Mouse (Mus musculus) intestine, embryonic 15.5 days (tissue): ENCODE results near the gene Pgrmc2. TPM values are rescaled to one million over a fixed set of nuclear protein-coding genes. Genes with fewer than 3 reads are reported as not detected.

ENCODE experiments used
- ATAC-seq: fragments of 200-750 bp; cut with Nextera tagmentation; 2 replicates; pipeline ENCODE4 v1.8.0; 2017; ENCODE audit warnings: moderate TSS enrichment, moderate library complexity
- H3K27ac ChIP-seq: fragments of 300-500 bp; sonication (generic); 2 replicates; pipeline ENCODE4 v1.5.1; 2015; ENCODE audit warnings: mild to moderate bottlenecking, inconsistent platforms
- H3K27me3 ChIP-seq: fragments of 300-500 bp; sonication (generic); replicated peaks from 2 replicates; pipeline ENCODE4 v1.6.1; 2015; ENCODE audit warnings: inconsistent platforms
- H3K36me3 ChIP-seq: fragments of 300-500 bp; sonication (generic); 2 replicates; pipeline ENCODE4 v1.6.1; 2015; ENCODE audit warnings: inconsistent platforms
- H3K4me1 ChIP-seq: fragments of 300-500 bp; sonication (generic); replicated peaks from 2 replicates; pipeline ENCODE4 v1.6.1; 2015; ENCODE audit warnings: inconsistent platforms
- H3K4me2 ChIP-seq: fragments of 300-500 bp; sonication (generic); replicated peaks from 2 replicates; pipeline ENCODE4 v1.6.1; 2015; ENCODE audit warnings: mild to moderate bottlenecking, inconsistent platforms
- H3K4me3 ChIP-seq: fragments of 300-500 bp; sonication (generic); replicated peaks from 2 replicates; pipeline ENCODE4 v1.5.1; 2015; ENCODE audit warnings: inconsistent platforms
- H3K9ac ChIP-seq: fragments of 300-500 bp; sonication (generic); 2 replicates; pipeline ENCODE4 v1.6.1; 2015; ENCODE audit warnings: inconsistent platforms
- H3K9me3 ChIP-seq: fragments of 300-500 bp; sonication (generic); 2 replicates; pipeline ENCODE4 v1.6.1; 2016; ENCODE audit warnings: inconsistent platforms
- WGBS: fragments of 180-500 bp; shearing (Covaris S2); methylation state at CpG from one replicate; pipeline ENCODE4 v1.1.7; 2015; 5-methylcytosine and 5-hydroxymethylcytosine counted together
- polyA plus RNA-seq: library from polyadenylated mRNA; unstranded; fragments of >200 nt; fragmentation: Nextera tagmentation; extraction: Ambion mirVana; gene quantifications from 2 replicates; pipeline ENCODE4 v1.2.1, GENCODE M21; 2015

The Pgrmc2 gene
- polyA plus RNA-seq: 56.2 and 60.8 TPM in 2 replicates

- WGBS: under 1% methylated on average over 88 of the region's 95 CpGs
These were observed at the start of gene Pgrmc2 for GRCm38 (mm10) chr3:41082885-41083789. Gene Pgrmc2, minus strand, starts transcription at chr3:41083046.

GRCm38 (mm10) chr3:41124000-41124294, 41.1 kb upstream of the Pgrmc2 start:
- Histone ChIP-seq H3K4me2 (no peak overlapping the region), H3K27ac (no peak overlapping the region), H3K4me1 (0 out of 2 replicates have a peak, but pooled peaks cover 5% of the 10 kb centered on the region), H3K4me3 (no peak overlapping the region), H3K27me3 (no peaks in the 10 kb centered on the region), H3K36me3 (no peaks in the 10 kb centered on the region), H3K9ac (no peak overlapping the region), H3K9me3 (no peaks in the 10 kb centered on the region)
- no peak for ATAC-seq
- WGBS: 27% methylated on average over 12 of the region's 12 CpGs

More at GRCm38 (mm10) chr3:41082885-41083789, at the start of gene Pgrmc2:
- Histone ChIP-seq H3K27ac (peak within 1 kb of the TSS; percentile 91), H3K4me3 (peak within 1 kb of the TSS; percentile 97), H3K27me3 (no peaks in the 10 kb centered on the region), H3K4me1 (no peaks in the 10 kb centered on the region), H3K36me3 (no peaks in the 10 kb centered on the region), H3K4me2 (peak within 1 kb of the TSS; percentile 84), H3K9me3 (no peaks in the 10 kb centered on the region), H3K9ac (peak within 1 kb of the TSS; percentile 85)
- peak; percentile 97 for ATAC-seq

DNA sequence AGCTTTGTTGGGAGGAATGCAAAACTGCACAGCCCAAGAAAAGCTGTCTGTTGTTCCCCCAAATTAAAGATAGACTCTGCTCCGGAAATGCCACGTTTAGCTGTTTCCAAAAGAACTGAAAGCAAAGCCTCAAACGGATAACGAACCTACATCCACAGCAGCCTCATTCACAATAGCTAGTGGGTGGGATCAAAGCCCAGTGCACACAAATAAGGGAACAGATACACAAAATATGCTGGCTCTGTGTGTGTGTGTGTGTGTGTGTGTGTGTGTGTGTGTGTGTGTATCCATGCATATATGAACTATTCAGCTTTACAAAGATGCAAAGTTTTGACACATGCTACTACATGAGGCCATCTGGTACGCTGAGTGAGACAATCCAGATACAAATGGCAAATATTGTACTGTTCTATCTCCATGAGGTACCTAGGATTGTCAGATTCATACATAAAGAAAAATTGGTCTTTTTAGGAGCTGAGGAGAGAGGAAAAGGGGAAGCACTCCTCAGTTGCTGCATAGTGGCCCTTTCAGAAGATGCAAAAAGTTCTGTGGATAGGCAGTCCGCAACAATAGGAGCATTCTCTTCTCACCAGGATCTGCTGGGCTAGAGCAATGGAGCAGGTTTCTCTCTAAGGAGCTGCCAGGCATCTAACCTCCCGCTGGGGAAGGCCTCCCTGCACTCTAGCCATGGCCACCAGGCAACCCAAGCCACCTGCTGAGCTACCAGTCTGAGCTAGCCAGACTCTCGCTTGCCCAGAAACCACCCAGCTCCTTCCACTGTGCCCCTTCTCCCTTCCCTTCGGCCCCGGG, 40.5 kb upstream of the Pgrmc2 start:
- Histone ChIP-seq H3K27me3 (no peaks in the 10 kb centered on the region), H3K9ac (no peak overlapping the region), H3K36me3 (no peaks in the 10 kb centered on the region), H3K4me1 (0 out of 2 replicates have a peak, but pooled peaks cover 5% of the 10 kb centered on the region), H3K4me2 (no peak overlapping the region), H3K4me3 (no peak overlapping the region), H3K27ac (no peak overlapping the region), H3K9me3 (no peaks in the 10 kb centered on the region)
- ATAC-seq: no peak
- 47% methylated on average over 10 of the region's 10 CpGs for WGBS

DNA sequence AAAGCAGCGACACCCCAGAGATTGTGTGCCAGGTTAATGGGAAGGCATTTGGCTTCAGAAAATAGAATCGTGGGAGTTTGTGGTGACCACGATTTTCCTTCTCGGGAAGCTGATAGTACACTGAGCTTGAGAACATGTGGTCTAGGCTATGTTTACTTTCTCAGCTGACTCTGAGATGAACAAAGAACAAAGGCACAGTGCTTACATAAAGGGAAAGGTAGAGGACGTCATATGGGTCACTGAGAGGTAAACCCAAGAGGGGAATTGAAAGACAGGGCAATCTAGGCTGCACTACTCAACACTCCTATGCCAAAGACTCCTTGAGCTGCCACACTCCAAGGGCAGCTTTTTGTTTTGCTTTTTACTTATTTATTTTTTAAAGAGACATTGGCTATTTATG, 35.3 kb upstream of the Pgrmc2 start:
- Histone ChIP-seq H3K9me3 (no peaks in the 10 kb centered on the region), H3K4me3 (no peak overlapping the region), H3K27me3 (no peaks in the 10 kb centered on the region), H3K36me3 (no peaks in the 10 kb centered on the region), H3K4me2 (no peak overlapping the region), H3K27ac (no peak overlapping the region), H3K4me1 (no peaks in the 10 kb centered on the region), H3K9ac (no peak overlapping the region)
- ATAC-seq: no peak
- WGBS: 65% methylated on average over 5 of the region's 5 CpGs

DNA sequence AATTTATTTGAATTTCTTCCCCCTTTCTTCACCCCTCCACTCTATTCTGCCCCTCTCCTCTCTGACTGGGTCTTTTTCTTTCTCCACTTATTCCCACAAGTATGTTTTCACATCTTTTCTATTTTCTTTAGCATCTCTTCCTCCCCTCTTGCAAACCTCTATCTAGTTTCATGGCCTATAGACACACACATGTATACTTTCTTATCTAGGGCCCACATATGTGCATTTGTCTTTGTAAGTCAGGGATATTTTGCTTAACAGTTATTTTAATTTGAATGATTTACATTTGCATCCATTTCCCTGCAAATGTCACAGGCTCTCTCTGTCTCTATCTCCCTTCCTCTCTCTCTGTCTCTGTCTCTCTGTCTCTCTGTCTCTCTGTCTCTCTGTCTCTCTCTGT, 34.6 kb upstream of the Pgrmc2 start:
- no peak overlapping the region for H3K27ac ChIP-seq
- no peaks in the 10 kb centered on the region for H3K9me3 ChIP-seq
- no peak for ATAC-seq
- no peaks in the 10 kb centered on the region for H3K4me1 ChIP-seq
- H3K4me2 ChIP-seq: no peak overlapping the region
- no peaks in the 10 kb centered on the region for H3K36me3 ChIP-seq
- H3K9ac ChIP-seq: no peak overlapping the region
- H3K27me3 ChIP-seq: no peaks in the 10 kb centered on the region
- no peak overlapping the region for H3K4me3 ChIP-seq

DNA sequence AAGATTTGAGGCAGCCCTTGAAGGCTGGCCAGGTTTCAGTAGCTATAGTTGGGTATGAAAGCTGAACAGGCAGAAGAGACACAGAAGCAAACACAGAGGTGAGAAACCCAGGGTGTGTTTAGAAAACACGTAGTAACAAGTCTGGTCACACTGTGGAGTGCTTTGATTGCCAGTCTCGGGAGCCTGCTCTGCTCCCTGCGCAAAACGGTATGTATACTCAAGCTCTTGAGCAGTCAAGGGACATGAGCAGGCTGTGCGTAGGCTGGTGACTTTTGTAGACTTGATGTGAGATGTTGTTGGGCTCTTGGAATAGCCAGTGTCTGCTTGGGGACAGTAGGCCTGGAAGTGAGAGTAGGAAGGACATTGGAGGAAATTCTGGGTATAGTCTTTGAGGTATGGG, 30.3 kb upstream of the Pgrmc2 start:
- H3K9me3 ChIP-seq: no peaks in the 10 kb centered on the region
- no peaks in the 10 kb centered on the region for H3K36me3 ChIP-seq
- H3K27me3 ChIP-seq: no peaks in the 10 kb centered on the region
- H3K4me3 ChIP-seq: no peak overlapping the region
- 81% methylated on average over 5 of the region's 5 CpGs for WGBS
- no peak overlapping the region for H3K4me2 ChIP-seq
- no peak overlapping the region for H3K27ac ChIP-seq
- ATAC-seq: no peak
- no peaks in the 10 kb centered on the region for H3K4me1 ChIP-seq
- H3K9ac ChIP-seq: no peak overlapping the region

GRCm38 (mm10) chr3:41108306-41108785, 25.5 kb upstream of the Pgrmc2 start:
- Histone ChIP-seq H3K27ac (no peak overlapping the region), H3K9ac (no peak overlapping the region), H3K27me3 (no peaks in the 10 kb centered on the region), H3K4me1 (no peaks in the 10 kb centered on the region), H3K4me2 (0 out of 2 replicates have a peak overlapping the region, but pooled peaks have one; percentile 36), H3K36me3 (no peaks in the 10 kb centered on the region), H3K9me3 (no peaks in the 10 kb centered on the region), H3K4me3 (no peak overlapping the region)
- ATAC-seq: no peak
- 22% methylated on average over 6 of the region's 6 CpGs for WGBS

DNA sequence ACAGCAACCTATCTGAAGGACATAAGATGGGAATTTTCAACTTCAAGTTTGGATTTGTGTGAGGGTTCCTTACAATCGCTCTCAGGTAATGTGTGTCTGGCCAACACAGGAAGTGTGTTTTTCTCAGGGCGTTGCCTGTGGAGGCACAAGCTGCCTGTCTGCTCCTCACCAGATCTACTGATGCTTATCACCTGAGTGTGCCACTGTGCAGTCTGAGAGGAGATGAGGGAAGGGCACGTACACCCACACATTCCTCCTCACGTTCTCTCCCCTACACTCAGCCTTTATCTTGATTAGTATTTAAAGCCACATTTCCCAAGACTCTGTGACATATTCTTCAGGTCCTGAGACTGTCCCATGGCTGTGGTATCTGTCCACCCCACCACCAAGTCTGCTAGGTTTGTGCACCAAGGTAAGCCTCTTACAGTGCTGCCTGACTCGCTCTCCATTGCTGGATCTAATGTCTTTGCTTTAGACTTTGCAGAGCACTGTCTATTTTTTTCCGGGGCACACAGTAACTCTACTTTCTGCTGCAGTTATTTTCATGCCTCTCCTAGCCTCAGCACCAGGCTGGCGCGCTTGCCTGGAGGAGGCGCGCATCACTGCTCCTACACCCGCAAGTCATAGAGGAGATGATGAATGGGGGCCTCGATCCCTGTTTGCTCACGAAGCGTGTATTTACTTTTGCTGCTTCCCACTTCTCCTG, 24.9 kb upstream of the Pgrmc2 start:
- Histone ChIP-seq H3K27ac (no peak overlapping the region), H3K9me3 (no peaks in the 10 kb centered on the region), H3K4me3 (no peak overlapping the region), H3K36me3 (no peaks in the 10 kb centered on the region), H3K9ac (no peak overlapping the region), H3K27me3 (no peaks in the 10 kb centered on the region), H3K4me1 (no peaks in the 10 kb centered on the region), H3K4me2 (0 out of 2 replicates have a peak overlapping the region, but pooled peaks have one; percentile 36)
- WGBS: 31% methylated on average over 14 of the region's 14 CpGs
- ATAC-seq: peak; percentile 52; the same call in 1 of the 2 replicates

- Histone ChIP-seq H3K9ac (no peak overlapping the region), H3K36me3 (no peaks in the 10 kb centered on the region), H3K27me3 (no peaks in the 10 kb centered on the region), H3K4me2 (no peak overlapping the region), H3K9me3 (no peaks in the 10 kb centered on the region), H3K27ac (no peak overlapping the region), H3K4me1 (no peaks in the 10 kb centered on the region), H3K4me3 (no peak overlapping the region)
- ATAC-seq: peak; percentile 89
- 71% methylated on average over 9 of the region's 9 CpGs for WGBS
These were observed 19.1 kb upstream of the Pgrmc2 start for GRCm38 (mm10) chr3:41101905-41102304.

- peak; percentile 70 for ATAC-seq
- WGBS: 53% methylated on average over 2 of the region's 2 CpGs
- no peak overlapping the region for H3K27ac ChIP-seq
These were observed 17.3 kb upstream of the Pgrmc2 start for GRCm38 (mm10) chr3:41100157-41100556.

GRCm38 (mm10) chr3:41099672-41100071, 16.8 kb upstream of the Pgrmc2 start:
- WGBS: 86% methylated on average over 1 of the region's 1 CpGs
- Histone ChIP-seq H3K36me3 (no peaks in the 10 kb centered on the region), H3K27ac (no peak overlapping the region), H3K4me2 (no peak overlapping the region), H3K27me3 (no peaks in the 10 kb centered on the region), H3K4me3 (no peak overlapping the region), H3K4me1 (no peaks in the 10 kb centered on the region), H3K9me3 (no peaks in the 10 kb centered on the region), H3K9ac (no peak overlapping the region)
- ATAC-seq: no peak

More at GRCm38 (mm10) chr3:41100157-41100556, 17.3 kb upstream of the Pgrmc2 start:
- Histone ChIP-seq H3K4me3 (no peak overlapping the region), H3K36me3 (no peaks in the 10 kb centered on the region), H3K27me3 (no peaks in the 10 kb centered on the region), H3K9me3 (no peaks in the 10 kb centered on the region), H3K4me1 (no peaks in the 10 kb centered on the region), H3K9ac (no peak overlapping the region), H3K4me2 (no peak overlapping the region)

DNA sequence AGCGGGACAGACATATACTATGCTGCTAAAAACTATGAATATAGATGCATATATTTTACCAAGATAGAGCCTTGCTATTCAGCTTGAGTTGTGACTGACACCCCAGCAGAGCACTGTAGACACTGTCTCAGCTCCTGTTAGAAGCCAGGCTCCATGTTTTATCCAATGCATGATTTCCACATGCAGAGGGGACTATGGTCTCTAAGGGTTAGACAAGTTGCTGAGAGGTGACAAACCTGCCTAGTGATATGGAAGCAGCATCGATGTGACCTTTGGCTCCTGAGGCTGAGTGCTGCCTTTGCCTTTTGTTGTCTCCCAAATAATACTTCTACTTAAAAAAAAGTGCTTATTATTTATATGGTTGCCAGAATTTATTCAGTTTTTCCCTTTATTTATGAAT, 10.4 kb upstream of the Pgrmc2 start:
- Histone ChIP-seq H3K9me3 (no peaks in the 10 kb centered on the region), H3K4me2 (no peak overlapping the region), H3K4me1 (no peaks in the 10 kb centered on the region), H3K27me3 (no peaks in the 10 kb centered on the region), H3K27ac (no peak overlapping the region), H3K9ac (no peak overlapping the region), H3K36me3 (no peaks in the 10 kb centered on the region), H3K4me3 (no peak overlapping the region)
- WGBS: 82% methylated on average over 2 of the region's 2 CpGs
- ATAC-seq: peak; percentile 43; the same call in 1 of the 2 replicates
